Mouse (Mus musculus) myocyte (in vitro differentiated cells): ENCODE measurements around the gene Slit2. TPM values are rescaled to one million over a fixed set of nuclear protein-coding genes. Genes with fewer than 3 reads are reported as not detected.

Experiments
- H3K27me3 ChIP-seq: one replicate; pipeline ENCODE4 v1.6.1; 2011; ENCODE audit not compliant: control insufficient read depth, insufficient read depth, insufficient read length
- H3K36me3 ChIP-seq: one replicate; pipeline ENCODE4 v1.6.1; 2011; ENCODE audit not compliant: control insufficient read depth, insufficient read depth
- H3K4me2 ChIP-seq: one replicate; pipeline ENCODE4 v1.6.1; 2011; ENCODE audit warnings: low read depth, control low read depth
- H3K4me3 ChIP-seq: one replicate; pipeline ENCODE4 v1.5.1; 2011; ENCODE audit warnings: mild to moderate bottlenecking, control low read depth, moderate library complexity
- H3K79me2 ChIP-seq: one replicate; pipeline ENCODE4 v1.6.1; 2011; ENCODE audit not compliant: control insufficient read depth, insufficient read depth
- H3ac ChIP-seq: one replicate; pipeline ENCODE4 v1.6.1; 2011; ENCODE audit not compliant: control insufficient read depth, insufficient read length
- CEBPB ChIP-seq: IDR thresholded peaks from 2 replicates; pipeline ENCODE4 v1.6.1; 2011; ENCODE audit warnings: mild to moderate bottlenecking, moderate library complexity; ENCODE audit not compliant: poor library complexity, insufficient read depth, severe bottlenecking
- E2F4 ChIP-seq: IDR thresholded peaks from one replicate; pipeline ENCODE4 v1.6.1; 2011; ENCODE audit warnings: mild to moderate bottlenecking, control low read depth, moderate library complexity; ENCODE audit not compliant: insufficient read depth
- MAX ChIP-seq: IDR thresholded peaks from one replicate; pipeline ENCODE4 v1.6.1; 2011; ENCODE audit warnings: low read depth, mild to moderate bottlenecking, control low read depth
- MYOD1 ChIP-seq, 3 experiments: IDR thresholded peaks; one replicate each; pipeline ENCODE4 v1.6.1; 2011; ENCODE audit warnings: control low read depth in 2 of 3, low read depth in 2 of 3, mild to moderate bottlenecking in 2 of 3, moderate library complexity in 1 of 3; ENCODE audit not compliant: insufficient read length in 2 of 3, control insufficient read depth in 1 of 3
- MYOG ChIP-seq, 3 experiments: IDR thresholded peaks; one replicate each; pipeline ENCODE4 v1.6.1; 2011; ENCODE audit warnings: control low read depth in 2 of 3, low read depth in 2 of 3, mild to moderate bottlenecking in 2 of 3; ENCODE audit not compliant: insufficient read length in 2 of 3, control insufficient read depth in 1 of 3, insufficient read depth in 1 of 3
- POLR2A ChIP-seq: IDR thresholded peaks from one replicate; pipeline ENCODE4 v1.6.1; 2011; ENCODE audit warnings: low read depth, mild to moderate bottlenecking, control low read depth, moderate library complexity; ENCODE audit not compliant: insufficient read length
- POLR2AphosphoS2 ChIP-seq: IDR thresholded peaks from one replicate; pipeline ENCODE4 v1.6.1; 2011; ENCODE audit warnings: low read depth, control low read depth; ENCODE audit not compliant: insufficient read length
- REST ChIP-seq: IDR thresholded peaks from one replicate; pipeline ENCODE4 v1.6.1; 2011; ENCODE audit warnings: mild to moderate bottlenecking, control low read depth, moderate library complexity; ENCODE audit not compliant: insufficient read depth, insufficient read length
- SRF ChIP-seq: IDR thresholded peaks from one replicate; pipeline ENCODE4 v1.6.1; 2011; ENCODE audit warnings: low read depth; ENCODE audit not compliant: control insufficient read depth, insufficient read length
- TCF12 ChIP-seq: IDR thresholded peaks from one replicate; pipeline ENCODE4 v1.6.1; 2011; ENCODE audit warnings: mild to moderate bottlenecking, control low read depth; ENCODE audit not compliant: poor library complexity, insufficient read depth, severe bottlenecking
- TCF3 ChIP-seq: IDR thresholded peaks from one replicate; pipeline ENCODE4 v1.6.1; 2011; ENCODE audit warnings: low read depth, control low read depth; ENCODE audit not compliant: insufficient read length
- USF1 ChIP-seq: IDR thresholded peaks from one replicate; pipeline ENCODE4 v1.6.1; 2011; ENCODE audit warnings: low read depth, mild to moderate bottlenecking, control low read depth, moderate library complexity
- polyA plus RNA-seq: library from polyadenylated mRNA; unstranded; fragments of >200 nt; fragmentation: generic; extraction: Trizol; gene quantifications from one replicate; pipeline ENCODE4 v1.2.1, GENCODE M21; 2012; ENCODE audit warnings: missing spikeins

Slit2 gene
- 4.8 TPM for polyA plus RNA-seq

DNA sequence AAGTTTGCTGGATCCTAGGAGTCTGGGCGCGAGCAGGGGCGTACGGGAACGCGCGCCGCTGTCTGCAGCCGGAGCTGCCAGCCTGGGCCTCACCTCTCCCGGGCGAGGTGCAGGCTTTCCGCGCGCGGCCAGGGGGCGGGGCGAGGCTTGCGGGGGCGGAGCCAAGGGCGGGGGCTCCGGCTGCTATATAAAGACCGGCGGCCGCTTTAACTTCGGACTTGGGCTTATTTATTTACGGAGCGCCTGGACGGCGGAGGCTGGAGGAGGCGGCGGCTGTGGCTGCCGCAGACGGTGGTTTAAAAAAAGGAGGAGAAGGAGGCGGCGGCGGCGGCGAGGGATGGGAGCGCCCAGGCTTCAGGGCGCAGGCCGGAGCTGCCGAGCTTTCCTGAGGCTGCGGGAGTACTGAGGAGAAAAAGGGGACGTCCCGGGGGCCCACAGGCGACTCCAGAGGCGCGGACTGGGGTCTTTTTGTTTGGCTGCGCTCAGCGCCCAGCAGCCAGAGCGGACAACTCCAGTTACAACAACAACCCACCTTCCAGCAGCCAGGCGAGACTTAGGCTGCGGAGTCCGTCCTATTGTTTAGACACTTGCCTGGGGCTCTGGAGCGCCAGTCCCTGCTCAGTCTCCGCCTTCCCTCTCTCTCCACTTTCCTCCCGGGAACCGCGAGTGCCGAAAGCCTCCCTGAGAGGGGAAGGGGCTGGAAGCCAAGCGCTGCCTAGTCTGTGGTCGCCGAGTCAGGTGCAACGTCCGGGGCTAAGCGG is at the start of gene Slit2:
Gene Slit2 (plus strand): TSS at position 198 of the 761 bp plus-strand sequence.
- H3K4me3 ChIP-seq, result peak within 1 kb of the TSS; percentile 67
- H3K27me3 ChIP-seq, result no peaks in the 10 kb centered on the region
- peak within 1 kb of the TSS; percentile 90 for H3K4me2 ChIP-seq
- H3K79me2 ChIP-seq, result no peaks in the 10 kb centered on the region
- peak within 1 kb of the TSS; percentile 16 for H3ac ChIP-seq
- H3K36me3 ChIP-seq, result no peaks in the 10 kb centered on the region
- TF ChIP-seq POLR2A (peak; percentile 80), E2F4 (no peak), POLR2AphosphoS2 (peak; percentile 63), MAX (no peak), REST (no peak), CEBPB (no peak)

DNA sequence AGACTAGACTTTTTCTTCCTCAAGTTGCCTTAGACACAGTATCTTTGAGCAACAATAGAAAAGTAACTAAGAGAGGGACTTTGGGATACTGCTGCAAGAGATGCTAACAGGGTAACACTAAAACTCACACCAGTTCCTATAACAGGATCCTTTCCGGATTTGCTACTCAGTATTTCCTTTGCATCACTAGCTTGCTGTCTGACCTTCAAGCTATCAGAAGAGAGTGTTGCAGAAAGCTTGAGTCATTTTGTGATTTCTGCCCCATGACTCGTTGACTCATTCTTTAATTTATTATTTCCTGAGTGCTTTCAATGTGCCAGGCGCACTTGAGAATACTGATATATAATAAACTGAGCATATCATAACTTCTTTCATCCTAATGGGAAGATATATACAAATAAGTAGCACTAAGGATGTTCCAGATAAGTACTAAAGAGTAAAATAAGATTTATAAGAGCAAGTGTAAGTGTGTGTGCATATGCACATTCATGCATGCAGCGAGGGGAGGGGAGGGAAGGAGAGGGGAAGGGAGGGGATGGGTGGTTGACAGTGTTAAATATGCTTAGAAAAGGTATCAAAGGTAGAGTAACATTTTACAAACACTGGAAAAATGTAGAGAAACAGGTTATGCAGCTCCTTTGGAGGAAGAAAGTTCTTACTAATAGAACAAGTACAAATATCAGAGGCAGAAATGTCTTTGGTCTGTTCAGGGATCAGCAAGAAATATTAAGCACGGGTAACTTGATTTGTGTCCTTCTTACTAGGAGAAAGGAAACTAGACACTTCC is 44.2 kb upstream of the Slit2 start:
- H3K27me3 ChIP-seq, result no peaks in the 10 kb centered on the region
- no peak overlapping the region for H3K4me3 ChIP-seq
- no peaks in the 10 kb centered on the region for H3K79me2 ChIP-seq
- H3K36me3 ChIP-seq, result no peaks in the 10 kb centered on the region
- peak overlapping the region; percentile 20 for H3K4me2 ChIP-seq
- H3ac ChIP-seq, result no peak overlapping the region
- TF ChIP-seq CEBPB (peak; percentile 86), POLR2A (no peak)

DNA sequence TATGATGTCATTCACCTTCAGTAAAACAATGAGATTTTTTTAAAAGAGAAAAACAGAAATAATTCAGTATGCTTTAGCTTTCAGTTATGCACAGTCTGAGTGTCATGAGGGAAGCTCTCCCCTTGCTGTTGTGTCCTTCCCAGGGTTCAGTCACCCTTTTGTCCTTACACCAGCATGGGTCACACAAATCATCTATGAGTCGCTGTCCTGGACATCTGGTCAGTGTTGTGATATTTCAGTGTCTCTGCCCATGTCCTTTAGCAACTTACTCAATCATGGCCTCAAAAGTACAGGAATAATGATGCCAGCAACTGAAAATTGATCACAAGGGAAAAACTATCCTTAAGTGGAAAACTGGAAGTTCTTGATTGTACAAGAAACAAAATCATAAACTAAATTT is 26.5 kb upstream of the Slit2 start:
- no peaks in the 10 kb centered on the region for H3K36me3 ChIP-seq
- no peak for TF ChIP-seq POLR2A
- TF ChIP-seq TCF3, result no peak
- no peak for TF ChIP-seq SRF
- no peak for TF ChIP-seq POLR2AphosphoS2
- no peak for TF ChIP-seq MYOD1 (IDR thresholded peaks at IDR 0.05; ENCODE audit: control insufficient read depth in 1 of 3, insufficient read length in 2 of 3, low read depth in 2 of 3)
- no peak for TF ChIP-seq REST
- TF ChIP-seq E2F4, result no peak
- TF ChIP-seq MYOG (IDR thresholded peaks at IDR 0.05; ENCODE audit: control insufficient read depth in 1 of 3, insufficient read depth in 1 of 3, insufficient read length in 2 of 3, low read depth in 2 of 3), result no peak
- TF ChIP-seq MAX, result no peak
- no peak for TF ChIP-seq TCF12
- no peak for TF ChIP-seq USF1
- no peak for TF ChIP-seq CEBPB
- H3ac ChIP-seq, result no peak overlapping the region
- no peak overlapping the region for H3K4me2 ChIP-seq
- no peaks in the 10 kb centered on the region for H3K27me3 ChIP-seq
- H3K4me3 ChIP-seq, result no peak overlapping the region
- H3K79me2 ChIP-seq, result no peaks in the 10 kb centered on the region

DNA sequence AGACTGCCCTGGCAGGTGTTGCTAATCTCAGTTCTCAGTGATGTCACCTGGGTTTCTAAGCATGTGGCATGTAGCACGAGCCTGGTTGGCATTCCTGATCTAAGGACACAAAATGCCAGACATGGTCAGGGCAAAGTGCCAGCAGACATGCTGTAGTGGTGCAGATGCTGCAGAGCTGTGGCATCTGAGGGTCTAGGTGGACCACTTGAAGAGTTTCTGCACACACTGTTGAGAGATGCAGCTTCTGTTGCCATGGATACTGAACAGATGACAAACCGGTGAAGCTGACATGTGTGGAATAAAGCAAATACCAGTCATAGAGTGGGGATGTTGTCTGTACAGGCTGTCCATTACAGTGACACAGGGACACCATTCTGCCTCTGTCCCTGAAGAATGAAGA is 7.1 kb upstream of the Slit2 start:
- Histone ChIP-seq H3K79me2 (no peaks in the 10 kb centered on the region), H3K36me3 (no peaks in the 10 kb centered on the region), H3K4me2 (no peak overlapping the region), H3K4me3 (no peak overlapping the region), H3K27me3 (no peaks in the 10 kb centered on the region), H3ac (no peak overlapping the region)
- TF ChIP-seq POLR2AphosphoS2 (no peak), TCF3 (no peak), MYOG (IDR thresholded peaks at IDR 0.05; ENCODE audit: control insufficient read depth in 1 of 3, insufficient read depth in 1 of 3, insufficient read length in 2 of 3, low read depth in 2 of 3) (no peak), SRF (no peak), USF1 (no peak), E2F4 (no peak), REST (no peak), CEBPB (no peak), MYOD1 (IDR thresholded peaks at IDR 0.05; ENCODE audit: control insufficient read depth in 1 of 3, insufficient read length in 2 of 3, low read depth in 2 of 3) (no peak), POLR2A (no peak), MAX (no peak), TCF12 (no peak)

DNA sequence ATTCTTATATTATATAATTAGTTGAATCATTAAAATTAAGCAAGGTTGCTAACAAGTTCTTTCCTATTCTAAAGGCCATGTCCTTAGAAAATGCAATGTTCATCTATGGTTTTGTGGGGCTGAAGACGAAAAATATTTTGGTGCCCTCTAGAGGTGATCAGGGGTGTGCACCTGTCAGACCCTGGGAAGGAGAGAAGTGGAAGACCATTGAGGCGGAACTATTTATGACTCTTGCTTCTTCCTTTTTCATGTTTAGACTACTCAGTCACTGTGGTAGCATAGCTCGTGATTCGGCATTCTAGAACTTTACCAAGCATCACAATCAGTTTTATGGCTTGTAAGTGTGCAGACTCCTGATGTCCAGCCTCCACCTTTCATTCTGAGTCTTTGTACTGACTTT is 3.6 kb upstream of the Slit2 start:
- Histone ChIP-seq H3ac (no peak overlapping the region), H3K27me3 (no peaks in the 10 kb centered on the region), H3K36me3 (no peaks in the 10 kb centered on the region), H3K79me2 (no peaks in the 10 kb centered on the region), H3K4me3 (no peak overlapping the region), H3K4me2 (no peak overlapping the region)
- TF ChIP-seq MYOD1 (IDR thresholded peaks at IDR 0.05; ENCODE audit: control insufficient read depth in 1 of 3, insufficient read length in 2 of 3, low read depth in 2 of 3) (no peak), SRF (no peak), E2F4 (no peak), CEBPB (no peak), POLR2AphosphoS2 (no peak), REST (no peak), MAX (no peak), TCF12 (no peak), MYOG (IDR thresholded peaks at IDR 0.05; ENCODE audit: control insufficient read depth in 1 of 3, insufficient read depth in 1 of 3, insufficient read length in 2 of 3, low read depth in 2 of 3) (no peak), POLR2A (no peak), TCF3 (no peak), USF1 (no peak)
